ENCODE assay signal across 15 mouse cellular contexts in the genomic region with DNA sequence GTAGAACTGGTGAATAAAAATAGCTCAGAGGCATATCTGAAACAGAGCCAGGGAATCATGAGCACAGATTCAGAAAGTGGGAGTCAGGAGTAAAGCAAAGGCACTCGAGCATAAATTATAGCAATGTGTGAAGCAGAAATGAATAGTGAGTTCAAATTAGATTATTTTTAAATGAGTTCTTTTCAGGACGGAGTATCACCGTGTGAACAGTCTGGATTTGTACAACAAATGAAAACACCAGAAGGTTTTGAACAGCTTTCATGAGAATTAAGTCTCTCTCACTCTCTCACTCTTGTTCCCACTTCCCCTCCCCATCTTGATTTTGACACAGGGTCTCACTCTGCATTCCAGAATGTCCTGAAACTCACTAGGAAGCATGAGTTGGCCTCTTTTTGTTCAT.
DNase-seq lines count a peak whose midpoint lies in the region; ATAC-seq and TF ChIP-seq lines count a peak whose summit lies in the region.
"Had no signal": no experiment of that assay in that cellular context is flagged by ENCODE, and none has a peak within 500 bp of the region (broad histone marks: within the 10 kb centered on the region; RNA-seq: fewer than 3 reads in every experiment).

No protein-coding gene starts in this region.

- ATAC-seq in frontal cortex, adult (ENCODE audit: low TSS enrichment), result peak; percentile 62; the same call in 1 of the 2 replicates
- ATAC-seq in monocyte, adult 5-6 weeks (replicated peaks; ENCODE audit: insufficient number of reproducible peaks, low FRiP score, low TSS enrichment, poor library complexity, severe bottlenecking), result no peak
- ATAC-seq: hindbrain, postnatal 0 days had no signal

- DNase-seq in frontal cortex, postnatal 10 days (ENCODE audit: low spot score in 2 of 2), result no peak
- peak; percentile 33 for DNase-seq in brain, adult 2 months (ENCODE audit: low read depth, low spot score)
- peak; percentile 82 for DNase-seq in brain, embryonic 14.5 days (ENCODE audit: low read depth)
- peak; percentile 34 for DNase-seq in telencephalon, adult 2 months (ENCODE audit: low read depth, low spot score)
- DNase-seq: adrenal gland, adult 2 months; adrenal gland, postnatal 25 days; cerebellum, adult 11-12 months; cerebellum, adult 9-10 months; cerebellum, postnatal 25 days; gastrocnemius, postnatal 14 days; heart, adult 2 months; heart, postnatal 14 days had no signal

- TF ChIP-seq CTCF in brain, embryonic 14.5 days (IDR thresholded peaks at IDR 0.05; ENCODE audit: borderline replicate concordance, extremely low read depth, insufficient read depth, insufficient read length), result no peak

- no peak for TF ChIP-seq POLR2A in brain, embryonic 14.5 days (IDR thresholded peaks at IDR 0.05; ENCODE audit: borderline replicate concordance, extremely low read depth, insufficient read depth, insufficient read length, poor library complexity, severe bottlenecking)

Comparison
In these comparisons a context has a peak if more than half of its experiments do, and no peak if none do; other contexts are left out.
1. DNase-seq: peak in brain, adult 2 months (single experiment), brain, embryonic 14.5 days (single experiment) and telencephalon, adult 2 months (single experiment); none in frontal cortex, postnatal 10 days (0 of 2).